Mouse (Mus musculus) adrenal gland, postnatal 14 days (tissue): ENCODE measurements at regions not wholly inside any gene's neighbourhood (a gene's known extent, or its start where the extent isn't known, plus 50 kb on each side); places are given as distances from the start of the nearest gene placed in this dataset.
A peak's percentile ranks its signal among the peaks of the same experiment; 100 is the strongest.

Experiments
- DNase-seq: peaks from one replicate; pipeline ENCODE4 v3.0.0; 2021; ENCODE audit warnings: mixed read lengths

GRCm38 (mm10) chr17:80891656-80892055, 52.8 kb upstream of the Tmem178 start:
- peak; percentile 73 for DNase-seq

- no peak for DNase-seq
These were observed 55.3 kb upstream of the Tmem178 start for GRCm38 (mm10) chr17:80889095-80889494.

GRCm38 (mm10) chr17:80887749-80888119, 56.7 kb upstream of the Tmem178 start:
- no peak for DNase-seq

- DNase-seq: no peak
These were observed 57.2 kb upstream of the Tmem178 start for GRCm38 (mm10) chr17:80887021-80887748.

GRCm38 (mm10) chr17:80886211-80886701, 58.2 kb upstream of the Tmem178 start:
- DNase-seq: no peak

- DNase-seq: no peak
These were observed 58.7 kb upstream of the Tmem178 start for GRCm38 (mm10) chr17:80885706-80886105.

- no peak for DNase-seq
These were observed 59.5 kb upstream of the Tmem178 start for GRCm38 (mm10) chr17:80884886-80885285.

GRCm38 (mm10) chr17:80882476-80882875, 62.0 kb upstream of the Tmem178 start:
- DNase-seq: no peak

- DNase-seq: no peak
These were observed 64.1 kb upstream of the Tmem178 start for GRCm38 (mm10) chr17:80880325-80880724.

- peak; percentile 65 for DNase-seq
These were observed 68.9 kb upstream of the Tmem178 start for GRCm38 (mm10) chr17:80875352-80876044.

- no peak for DNase-seq
These were observed 73.5 kb upstream of the Tmem178 start for GRCm38 (mm10) chr17:80870965-80871364.

GRCm38 (mm10) chr17:80862338-80862737, 82.1 kb upstream of the Tmem178 start:
- DNase-seq: no peak

- DNase-seq: no peak
These were observed 97.2 kb upstream of the Tmem178 start for GRCm38 (mm10) chr17:80846996-80847810.

- DNase-seq: no peak
These were observed 99.1 kb upstream of the Tmem178 start for GRCm38 (mm10) chr17:80845349-80845748.

GRCm38 (mm10) chr17:80841903-80842302, 102.5 kb upstream of the Tmem178 start:
- DNase-seq: no peak

GRCm38 (mm10) chr17:80840896-80841295, 103.5 kb upstream of the Tmem178 start:
- no peak for DNase-seq

GRCm38 (mm10) chr17:80840452-80840851, 104.0 kb upstream of the Tmem178 start:
- no peak for DNase-seq

- no peak for DNase-seq
These were observed 106.4 kb upstream of the Map4k3 start for GRCm38 (mm10) chr17:80834701-80835100.

- no peak for DNase-seq
These were observed 105.9 kb upstream of the Map4k3 start for GRCm38 (mm10) chr17:80834176-80834517.

GRCm38 (mm10) chr17:80833355-80834175, 105.3 kb upstream of the Map4k3 start:
- DNase-seq: no peak

GRCm38 (mm10) chr17:80831686-80832085, 103.4 kb upstream of the Map4k3 start:
- no peak for DNase-seq

GRCm38 (mm10) chr17:80827896-80828295, 99.6 kb upstream of the Map4k3 start:
- DNase-seq: no peak
